Comparison of ENCODE assay signal across 13 mouse cellular contexts in genomic region chr13:99237122-99237521, GRCm38 (mm10). TPM values are rescaled to one million over a fixed set of nuclear protein-coding genes. Genes with fewer than 3 reads are reported as not detected.
DNase-seq lines count a peak whose midpoint lies in the region; ATAC-seq and TF ChIP-seq lines count a peak whose summit lies in the region.
"Had no signal": no experiment of that assay in that cellular context is flagged by ENCODE, and none has a peak within 500 bp of the region (broad histone marks: within the 10 kb centered on the region; RNA-seq: fewer than 3 reads in every experiment).

No protein-coding gene starts in this region.

- no peak for ATAC-seq in hindbrain, postnatal 0 days
- ATAC-seq in hindbrain, embryonic 14.5 days (ENCODE audit: low FRiP score) = no peak
- no peak for ATAC-seq in embryonic facial prominence, embryonic 15.5 days (ENCODE audit: insufficient number of reproducible peaks, low FRiP score, low TSS enrichment, low read depth)
- no peak for ATAC-seq in limb, embryonic 15.5 days (ENCODE audit: insufficient number of reproducible peaks, low FRiP score, low TSS enrichment, low read depth)
- ATAC-seq: forebrain, embryonic 13.5 days had no signal

- TF ChIP-seq CTCF in hindbrain, postnatal 0 days (IDR thresholded peaks at IDR 0.05; ENCODE audit: low read depth) = no peak
- no peak for TF ChIP-seq CTCF in thymus, adult 2 months (IDR thresholded peaks at IDR 0.05; ENCODE audit: borderline replicate concordance, control insufficient read depth, extremely low read depth, insufficient read depth, low read length, poor library complexity)

- peaks cover 13% of the 10 kb centered on the region; the same call in 1 of the 2 replicates for H3K4me1 ChIP-seq in hindbrain, postnatal 0 days (ENCODE audit: insufficient read depth, low read length)
- H3K4me1 ChIP-seq in hindbrain, embryonic 14.5 days (replicated peaks; ENCODE audit: control insufficient read depth, insufficient read depth, low read length) = peaks cover 23% of the 10 kb centered on the region; the same call in 1 of the 2 replicates
- H3K4me1 ChIP-seq in embryonic facial prominence, embryonic 15.5 days = peaks cover 28% of the 10 kb centered on the region
- H3K4me1 ChIP-seq in limb, embryonic 15.5 days = peaks cover 36% of the 10 kb centered on the region
- H3K4me1 ChIP-seq in thymus, adult 2 months (replicated peaks; ENCODE audit: control insufficient read depth, insufficient read depth, low read length) = no peaks in the 10 kb centered on the region

- DNase-seq in hindbrain, postnatal 0 days (ENCODE audit: low spot score) = peak; percentile 9
- no peak for DNase-seq in hindbrain, embryonic 14.5 days (ENCODE audit: low spot score)
- DNase-seq in Muller cell, postnatal 12 days (ENCODE audit: inconsistent ontology term) = peak; percentile 39
- DNase-seq in urinary bladder, adult 2 months (ENCODE audit: low spot score) = no peak
- no peak for DNase-seq in thymus, adult 2 months
- no peak for DNase-seq in MN1 (ENCODE audit: low spot score)
- DNase-seq: cerebellum, adult 2 months; gastrocnemius, postnatal 10 days; right cerebral cortex, adult 18-20 months had no signal

- H3K9ac ChIP-seq in hindbrain, postnatal 0 days (replicated peaks; ENCODE audit: low read length) = no peak overlapping the region
- H3K9ac ChIP-seq in hindbrain, embryonic 14.5 days = no peak overlapping the region
- no peak overlapping the region for H3K9ac ChIP-seq in embryonic facial prominence, embryonic 15.5 days
- no peak overlapping the region for H3K9ac ChIP-seq in limb, embryonic 15.5 days
- H3K9ac ChIP-seq: forebrain, embryonic 13.5 days; limb, embryonic 12.5 days had no signal

- no peaks in the 10 kb centered on the region for H3K36me3 ChIP-seq in hindbrain, postnatal 0 days (ENCODE audit: insufficient read depth, low read length)
- no peaks in the 10 kb centered on the region for H3K36me3 ChIP-seq in hindbrain, embryonic 14.5 days (replicated peaks; ENCODE audit: control insufficient read depth, insufficient read depth)
- H3K36me3 ChIP-seq in embryonic facial prominence, embryonic 15.5 days = no peaks in the 10 kb centered on the region
- no peaks in the 10 kb centered on the region for H3K36me3 ChIP-seq in limb, embryonic 15.5 days
- no peaks in the 10 kb centered on the region for H3K36me3 ChIP-seq in thymus, adult 2 months (ENCODE audit: control insufficient read depth, insufficient read depth, low read length)
- H3K36me3 ChIP-seq: limb, embryonic 12.5 days had no signal

- TF ChIP-seq POLR2A in thymus, adult 2 months (IDR thresholded peaks at IDR 0.05; ENCODE audit: control insufficient read depth, extremely low read depth, insufficient read depth, low read length, poor library complexity) = no peak

- no peak overlapping the region for H3K4me2 ChIP-seq in hindbrain, postnatal 0 days (ENCODE audit: low read depth, low read length)
- no peak overlapping the region for H3K4me2 ChIP-seq in hindbrain, embryonic 14.5 days (replicated peaks)
- no peak overlapping the region for H3K4me2 ChIP-seq in embryonic facial prominence, embryonic 15.5 days (replicated peaks)
- no peak overlapping the region for H3K4me2 ChIP-seq in limb, embryonic 15.5 days
- H3K4me2 ChIP-seq: forebrain, embryonic 13.5 days; limb, embryonic 12.5 days had no signal

- H3K4me3 ChIP-seq in hindbrain, postnatal 0 days (ENCODE audit: low read length) = no peak overlapping the region
- H3K4me3 ChIP-seq in hindbrain, embryonic 14.5 days (replicated peaks; ENCODE audit: low read length) = no peak overlapping the region
- H3K4me3 ChIP-seq in embryonic facial prominence, embryonic 15.5 days (replicated peaks) = no peak overlapping the region
- no peak overlapping the region for H3K4me3 ChIP-seq in limb, embryonic 15.5 days
- no peak overlapping the region for H3K4me3 ChIP-seq in thymus, adult 2 months (ENCODE audit: control insufficient read depth, insufficient read depth, low read length)
- H3K4me3 ChIP-seq: forebrain, embryonic 13.5 days; limb, embryonic 12.5 days had no signal

- no peaks in the 10 kb centered on the region for H3K27me3 ChIP-seq in hindbrain, postnatal 0 days (ENCODE audit: insufficient read depth, low read length)
- H3K27me3 ChIP-seq in hindbrain, embryonic 14.5 days (ENCODE audit: control insufficient read depth, insufficient read depth, low read length) = no peaks in the 10 kb centered on the region
- H3K27me3 ChIP-seq in embryonic facial prominence, embryonic 15.5 days = no peaks in the 10 kb centered on the region
- H3K27me3 ChIP-seq in limb, embryonic 15.5 days = no peaks in the 10 kb centered on the region
- H3K27me3 ChIP-seq in thymus, adult 2 months (ENCODE audit: control insufficient read depth, insufficient read depth, low read length) = no peaks in the 10 kb centered on the region
- H3K27me3 ChIP-seq: forebrain, embryonic 13.5 days; limb, embryonic 12.5 days had no signal

- H3K9me3 ChIP-seq in hindbrain, postnatal 0 days (ENCODE audit: low read length) = no peaks in the 10 kb centered on the region
- H3K9me3 ChIP-seq in hindbrain, embryonic 14.5 days (ENCODE audit: control insufficient read depth, low read length) = no peaks in the 10 kb centered on the region
- no peaks in the 10 kb centered on the region for H3K9me3 ChIP-seq in embryonic facial prominence, embryonic 15.5 days (replicated peaks)
- H3K9me3 ChIP-seq in limb, embryonic 15.5 days = no peaks in the 10 kb centered on the region
- H3K9me3 ChIP-seq: forebrain, embryonic 13.5 days; limb, embryonic 12.5 days had no signal

- H3K27ac ChIP-seq in hindbrain, postnatal 0 days = no peak overlapping the region
- no peak overlapping the region for H3K27ac ChIP-seq in hindbrain, embryonic 14.5 days
- H3K27ac ChIP-seq in embryonic facial prominence, embryonic 15.5 days (replicated peaks) = peak overlapping the region; percentile 75
- peak overlapping the region; percentile 81 for H3K27ac ChIP-seq in limb, embryonic 15.5 days
- H3K27ac ChIP-seq in thymus, adult 2 months (ENCODE audit: control insufficient read depth, insufficient read depth, low read length) = no peak overlapping the region
- H3K27ac ChIP-seq: forebrain, embryonic 13.5 days had no signal

- 81% methylated on average over 5 of the region's 5 CpGs for WGBS in hindbrain, postnatal 0 days
- 89% methylated on average over 5 of the region's 5 CpGs for WGBS in hindbrain, embryonic 14.5 days
- WGBS in embryonic facial prominence, embryonic 15.5 days = 69% methylated on average over 5 of the region's 5 CpGs
- 64% methylated on average over 5 of the region's 5 CpGs for WGBS in limb, embryonic 15.5 days
- WGBS in thymus, adult 2 months = 96% methylated on average over 5 of the region's 5 CpGs

RNA-seq across cellular contexts. Expression of gene Zfp366, which starts 52.5 kb away (rescaled TPM):
- 1.6 and 2.2 TPM in 2 replicates for total RNA-seq in hindbrain, postnatal 0 days (2014; rRNA removed)
- 0.30 and 0.34 TPM in 2 replicates for polyA plus RNA-seq in hindbrain, postnatal 0 days (2015; fragmentation: Nextera tagmentation; extraction: Ambion mirVana)
- 0.78 and 1.3 TPM in 2 replicates for polyA plus RNA-seq in hindbrain, embryonic 14.5 days (2014; fragmentation: Nextera tagmentation; extraction: Ambion mirVana)
- 0.68 and 0.81 TPM in 2 replicates for polyA plus RNA-seq in embryonic facial prominence, embryonic 15.5 days (2015; fragmentation: Nextera tagmentation; extraction: Ambion mirVana)
- 0.62 and 0.67 TPM in 2 replicates for polyA plus RNA-seq in limb, embryonic 15.5 days (2015; fragmentation: Nextera tagmentation; extraction: Ambion mirVana)
- 1.1 and 3.0 TPM in 2 replicates for polyA plus RNA-seq in urinary bladder, adult 2 months (2012; rRNA removed)
- polyA plus RNA-seq in thymus, adult 2 months (2012; rRNA removed) = 4.1 and 5.9 TPM in 2 replicates

Comparison
In these comparisons a context has a peak if more than half of its experiments do, and no peak if none do; other contexts are left out.
1. DNase-seq: peak in hindbrain, postnatal 0 days (single experiment) and Muller cell, postnatal 12 days (single experiment); none in hindbrain, embryonic 14.5 days (single experiment), urinary bladder, adult 2 months (single experiment), thymus, adult 2 months (single experiment) and MN1 (single experiment).
2. H3K27ac ChIP-seq: peak in embryonic facial prominence, embryonic 15.5 days (single experiment) and limb, embryonic 15.5 days (single experiment); none in hindbrain, postnatal 0 days (single experiment), hindbrain, embryonic 14.5 days (single experiment) and thymus, adult 2 months (single experiment).